Mouse (Mus musculus) cerebellum, postnatal 10 days (tissue): ENCODE measurements around the gene Guca2a.

Experiments used
- DNase-seq, 2 experiments: peaks; one replicate each; pipeline ENCODE4 v3.0.0; 2021; ENCODE audit warnings: mixed read lengths in 2 of 2

The Guca2a gene

GRCm38 (mm10) chr4:119657011-119657410 is 19.5 kb downstream of the Guca2a start:
- DNase-seq = no peak

GRCm38 (mm10) chr4:119658246-119658645 is 20.7 kb downstream of the Guca2a start:
- no peak for DNase-seq

- no peak for DNase-seq
Measured at GRCm38 (mm10) chr4:119658731-119659130, 21.2 kb downstream of the Guca2a start, which contains the start of gene Guca2b. Guca2b (minus strand) TSS chr4:119658954.

- DNase-seq = no peak
Measured at GRCm38 (mm10) chr4:119660007-119660406, 22.5 kb downstream of the Guca2a start.

GRCm38 (mm10) chr4:119662151-119662550 is 24.6 kb downstream of the Guca2a start:
- DNase-seq = no peak

GRCm38 (mm10) chr4:119662976-119663375 is 25.5 kb downstream of the Guca2a start:
- no peak for DNase-seq

- DNase-seq = no peak
Measured at GRCm38 (mm10) chr4:119663409-119664095, 26.0 kb downstream of the Guca2a start.

- DNase-seq = no peak
Measured at GRCm38 (mm10) chr4:119665166-119665565, 27.7 kb downstream of the Guca2a start.

GRCm38 (mm10) chr4:119666116-119666515 is 28.6 kb downstream of the Guca2a start:
- no peak for DNase-seq

GRCm38 (mm10) chr4:119667454-119667853 is 29.9 kb downstream of the Guca2a start:
- DNase-seq = peak; percentile 69 to 78

- DNase-seq = no peak
Measured at GRCm38 (mm10) chr4:119668185-119668584, 30.7 kb downstream of the Guca2a start.

- DNase-seq = no peak
Measured at GRCm38 (mm10) chr4:119668596-119668995, 31.1 kb downstream of the Guca2a start.

- DNase-seq = no peak
Measured at GRCm38 (mm10) chr4:119669356-119670209, 32.1 kb downstream of the Guca2a start.

- DNase-seq = no peak
Measured at GRCm38 (mm10) chr4:119670210-119670555, 32.7 kb downstream of the Guca2a start.

- peak; percentile 51 to 60 for DNase-seq
Measured at GRCm38 (mm10) chr4:119670736-119671135, 33.2 kb downstream of the Guca2a start.

GRCm38 (mm10) chr4:119671164-119671563 is 33.7 kb downstream of the Guca2a start:
- DNase-seq = no peak

- peak in 1 of 2 experiments; percentile 43 for DNase-seq
Measured at GRCm38 (mm10) chr4:119672685-119673084, 35.2 kb downstream of the Guca2a start.

GRCm38 (mm10) chr4:119682596-119682995 is 45.1 kb downstream of the Guca2a start:
- DNase-seq = peak; percentile 44 to 68

- DNase-seq = no peak
Measured at GRCm38 (mm10) chr4:119685746-119686145, 48.2 kb downstream of the Guca2a start.
